Mouse (Mus musculus): Measurements from ENCODE around the gene Mtg1.
"Not testable (repeated sequence)": the region's sequence is repeated elsewhere in the genome, so short reads cannot be mapped to it uniquely, and the experiment has no call there.

GRCm38 (mm10) chr7:140134033-140134432 lies 3.3 kb upstream of the Mtg1 start:
- TF ChIP-seq CTCF, EP300 (IDR thresholded peaks at IDR 0.05): not testable (repeated sequence)
